Mouse (Mus musculus): ENCODE results near the gene Tnfrsf18. TPM values are rescaled to one million over a fixed set of nuclear protein-coding genes. Genes with fewer than 3 reads are reported as not detected.

Gene Tnfrsf18
- polyA plus RNA-seq, 1 experiment from 2014 or later, result 1.4 TPM

GRCm38 (mm10) chr4:156044754-156045153 is 18.8 kb downstream of the Tnfrsf18 start:
- WGBS, result 80% methylated on average over 5 of the region's 5 CpGs
- Histone ChIP-seq H3K4me2 (ENCODE audit: low read length) (no peak overlapping the region), H3K36me3 (ENCODE audit: control insufficient read depth, insufficient read depth, low read length) (no peaks in the 10 kb centered on the region)

DNA sequence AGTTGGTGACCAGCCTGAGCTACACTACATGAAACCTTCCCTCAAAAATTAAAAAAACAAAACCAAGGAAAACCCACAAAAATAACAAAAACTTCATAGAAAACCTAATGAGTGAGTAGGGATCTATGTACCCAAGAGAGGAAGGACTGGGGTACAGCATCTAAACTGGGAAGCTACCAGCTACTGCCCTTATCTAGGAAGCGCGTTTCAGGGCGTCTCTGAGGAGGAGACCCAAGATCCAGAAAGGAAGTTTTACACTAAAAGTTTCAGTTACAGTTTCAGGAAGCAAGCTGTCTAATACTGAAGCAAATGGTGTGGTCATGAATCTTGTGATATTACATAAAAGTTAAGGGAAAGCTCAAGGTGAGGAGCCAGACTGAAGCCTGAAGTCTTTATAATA is 23.8 kb downstream of the Tnfrsf18 start:
- WGBS, result 82% methylated on average over 3 of the region's 3 CpGs
- Histone ChIP-seq H3K9me3 (ENCODE audit: control insufficient read depth, low read length) (no peaks in the 10 kb centered on the region), H3K27ac (replicated peaks; ENCODE audit: low read depth, low read length) (no peak overlapping the region), H3K4me1 (ENCODE audit: control insufficient read depth, insufficient read depth, low read length) (no peaks in the 10 kb centered on the region), H3K4me2 (ENCODE audit: low read length) (no peak overlapping the region), H3K4me3 (replicated peaks; ENCODE audit: low read depth, low read length) (no peak overlapping the region), H3K36me3 (ENCODE audit: control insufficient read depth, insufficient read depth, low read length) (no peaks in the 10 kb centered on the region), H3K9ac (replicated peaks; ENCODE audit: low read length) (no peak overlapping the region), H3K27me3 (ENCODE audit: control insufficient read depth, insufficient read depth, low read length) (no peaks in the 10 kb centered on the region)
- DNase-seq (no peak), ATAC-seq (ENCODE audit: low FRiP score, low TSS enrichment) (no peak)

More at GRCm38 (mm10) chr4:156044754-156045153, 18.8 kb downstream of the Tnfrsf18 start:
- H3K9ac ChIP-seq (replicated peaks; ENCODE audit: low read length), result no peak overlapping the region
- no peaks in the 10 kb centered on the region for H3K9me3 ChIP-seq (ENCODE audit: control insufficient read depth, low read length)
- no peak for DNase-seq
- H3K4me3 ChIP-seq (replicated peaks; ENCODE audit: low read depth, low read length), result no peak overlapping the region
- H3K4me1 ChIP-seq (ENCODE audit: control insufficient read depth, insufficient read depth, low read length), result no peaks in the 10 kb centered on the region
- H3K27me3 ChIP-seq (ENCODE audit: control insufficient read depth, insufficient read depth, low read length), result no peaks in the 10 kb centered on the region
- ATAC-seq (ENCODE audit: low FRiP score, low TSS enrichment), result no peak
- no peak overlapping the region for H3K27ac ChIP-seq (replicated peaks; ENCODE audit: low read depth, low read length)

DNA sequence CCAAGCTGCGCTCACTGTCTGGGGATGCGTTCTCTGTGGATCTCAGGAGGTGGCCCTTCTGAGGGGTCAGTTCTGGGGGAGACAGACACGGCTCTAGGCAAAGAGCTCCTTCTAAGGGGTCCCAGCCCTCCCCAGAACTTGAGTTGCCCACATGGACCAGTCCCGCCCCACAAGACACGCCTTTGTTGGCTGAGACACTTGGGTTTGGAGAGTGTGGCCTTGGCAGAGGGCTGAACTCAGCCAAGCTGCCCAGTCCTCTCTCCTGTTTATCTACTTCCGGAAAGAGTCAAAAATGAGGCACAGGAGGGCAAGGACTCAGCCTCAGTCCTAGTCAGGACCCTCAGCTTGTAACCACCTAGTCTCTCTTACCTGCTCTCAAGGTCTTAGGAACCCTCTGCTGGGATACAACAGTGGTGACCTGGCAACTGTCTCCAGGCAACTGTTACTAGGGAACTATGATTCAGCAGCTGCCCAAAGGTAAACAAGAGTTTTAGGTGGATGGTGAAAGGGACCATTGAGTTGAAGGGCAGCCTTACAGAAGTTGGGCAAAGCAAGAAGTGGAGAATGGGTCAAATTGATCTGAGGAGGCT is 24.5 kb downstream of the Tnfrsf18 start:
- DNase-seq (no peak), ATAC-seq (ENCODE audit: low FRiP score, low TSS enrichment) (no peak)
- no peak overlapping the region for H3K4me2 ChIP-seq (ENCODE audit: low read length)
- H3K27ac ChIP-seq (replicated peaks; ENCODE audit: low read depth, low read length), result no peak overlapping the region
- H3K27me3 ChIP-seq (ENCODE audit: control insufficient read depth, insufficient read depth, low read length), result no peaks in the 10 kb centered on the region
- no peaks in the 10 kb centered on the region for H3K9me3 ChIP-seq (ENCODE audit: control insufficient read depth, low read length)
- H3K36me3 ChIP-seq (ENCODE audit: control insufficient read depth, insufficient read depth, low read length), result no peaks in the 10 kb centered on the region
- 69% methylated on average over 6 of the region's 6 CpGs for WGBS
- no peak overlapping the region for H3K4me3 ChIP-seq (replicated peaks; ENCODE audit: low read depth, low read length)
- H3K9ac ChIP-seq (replicated peaks; ENCODE audit: low read length), result no peak overlapping the region
- H3K4me1 ChIP-seq (ENCODE audit: control insufficient read depth, insufficient read depth, low read length), result no peaks in the 10 kb centered on the region

DNA sequence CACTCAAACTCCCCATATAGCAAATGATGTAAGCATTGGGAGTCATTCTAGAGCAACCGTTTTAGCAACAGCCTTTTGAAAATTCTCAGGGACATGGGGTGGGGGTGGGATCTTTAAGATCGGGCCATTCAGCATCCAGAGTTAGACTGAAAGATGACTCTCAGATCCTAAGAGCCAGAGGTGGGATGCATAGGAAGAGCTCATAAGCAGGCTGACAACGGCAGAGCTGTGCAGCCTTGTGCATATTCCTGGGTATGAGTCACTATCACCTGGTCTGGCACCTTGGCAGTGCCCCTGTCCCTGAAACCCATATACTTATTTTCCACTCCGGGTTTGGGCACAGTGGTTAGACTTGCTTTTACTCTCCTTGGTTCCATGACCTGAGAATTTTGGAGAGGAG is 27.1 kb downstream of the Tnfrsf18 start:
- H3K36me3 ChIP-seq (ENCODE audit: control insufficient read depth, insufficient read depth, low read length), result no peaks in the 10 kb centered on the region
- WGBS, result 83% methylated on average over 4 of the region's 4 CpGs
- no peak overlapping the region for H3K27ac ChIP-seq (replicated peaks; ENCODE audit: low read depth, low read length)
- no peaks in the 10 kb centered on the region for H3K4me1 ChIP-seq (ENCODE audit: control insufficient read depth, insufficient read depth, low read length)
- no peaks in the 10 kb centered on the region for H3K27me3 ChIP-seq (ENCODE audit: control insufficient read depth, insufficient read depth, low read length)
- H3K4me2 ChIP-seq (ENCODE audit: low read length), result no peak overlapping the region
- ATAC-seq (ENCODE audit: low FRiP score, low TSS enrichment) (no peak), DNase-seq (no peak)
- H3K4me3 ChIP-seq (replicated peaks; ENCODE audit: low read depth, low read length), result no peak overlapping the region
- no peaks in the 10 kb centered on the region for H3K9me3 ChIP-seq (ENCODE audit: control insufficient read depth, low read length)
- H3K9ac ChIP-seq (replicated peaks; ENCODE audit: low read length), result no peak overlapping the region

- ATAC-seq (ENCODE audit: low FRiP score, low TSS enrichment) (no peak), DNase-seq (no peak)
- Histone ChIP-seq H3K4me2 (ENCODE audit: low read length) (no peak overlapping the region), H3K9ac (replicated peaks; ENCODE audit: low read length) (no peak overlapping the region), H3K4me3 (replicated peaks; ENCODE audit: low read depth, low read length) (no peak overlapping the region), H3K36me3 (ENCODE audit: control insufficient read depth, insufficient read depth, low read length) (no peaks in the 10 kb centered on the region), H3K9me3 (ENCODE audit: control insufficient read depth, low read length) (no peaks in the 10 kb centered on the region), H3K4me1 (ENCODE audit: control insufficient read depth, insufficient read depth, low read length) (no peaks in the 10 kb centered on the region), H3K27me3 (ENCODE audit: control insufficient read depth, insufficient read depth, low read length) (no peaks in the 10 kb centered on the region), H3K27ac (replicated peaks; ENCODE audit: low read depth, low read length) (no peak overlapping the region)
- WGBS, result 88% methylated on average over 4 of the region's 4 CpGs
These were observed 28.2 kb downstream of the Tnfrsf18 start for GRCm38 (mm10) chr4:156054130-156054529.

DNA sequence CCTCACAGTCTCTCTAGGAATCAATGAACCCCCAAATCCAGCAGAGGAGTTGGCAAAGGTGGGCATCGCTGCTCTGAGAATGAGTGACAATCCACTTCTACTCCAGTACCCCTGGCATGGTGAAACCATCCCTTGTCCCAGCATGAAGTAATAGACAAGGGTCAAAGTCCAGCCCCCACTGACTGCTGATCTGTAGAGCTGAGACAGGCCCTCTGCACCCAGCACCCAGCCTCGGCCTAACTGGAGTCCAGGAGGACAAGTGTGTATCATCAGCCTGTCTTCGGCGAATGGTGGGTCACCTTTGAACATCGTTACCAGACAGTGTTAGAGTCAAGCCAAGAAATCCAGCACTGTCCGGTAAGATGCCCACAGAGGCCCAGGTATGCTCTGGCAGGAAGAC is 28.6 kb downstream of the Tnfrsf18 start:
- Histone ChIP-seq H3K9ac (replicated peaks; ENCODE audit: low read length) (no peak overlapping the region), H3K4me1 (ENCODE audit: control insufficient read depth, insufficient read depth, low read length) (no peaks in the 10 kb centered on the region), H3K4me3 (replicated peaks; ENCODE audit: low read depth, low read length) (no peak overlapping the region), H3K27ac (replicated peaks; ENCODE audit: low read depth, low read length) (no peak overlapping the region), H3K9me3 (ENCODE audit: control insufficient read depth, low read length) (no peaks in the 10 kb centered on the region), H3K4me2 (ENCODE audit: low read length) (no peak overlapping the region), H3K36me3 (ENCODE audit: control insufficient read depth, insufficient read depth, low read length) (no peaks in the 10 kb centered on the region), H3K27me3 (ENCODE audit: control insufficient read depth, insufficient read depth, low read length) (no peaks in the 10 kb centered on the region)
- 97% methylated on average over 6 of the region's 6 CpGs for WGBS
- ATAC-seq (ENCODE audit: low FRiP score, low TSS enrichment) (no peak), DNase-seq (no peak)

GRCm38 (mm10) chr4:156055173-156055572 is 29.2 kb downstream of the Tnfrsf18 start:
- WGBS, result 82% methylated on average over 5 of the region's 5 CpGs
- H3K4me3 ChIP-seq (replicated peaks; ENCODE audit: low read depth, low read length), result no peak overlapping the region
- no peak overlapping the region for H3K27ac ChIP-seq (replicated peaks; ENCODE audit: low read depth, low read length)
- H3K9me3 ChIP-seq (ENCODE audit: control insufficient read depth, low read length), result no peaks in the 10 kb centered on the region
- H3K36me3 ChIP-seq (ENCODE audit: control insufficient read depth, insufficient read depth, low read length), result no peaks in the 10 kb centered on the region
- ATAC-seq (ENCODE audit: low FRiP score, low TSS enrichment) (no peak), DNase-seq (no peak)
- H3K27me3 ChIP-seq (ENCODE audit: control insufficient read depth, insufficient read depth, low read length), result no peaks in the 10 kb centered on the region
- H3K9ac ChIP-seq (replicated peaks; ENCODE audit: low read length), result no peak overlapping the region
- no peak overlapping the region for H3K4me2 ChIP-seq (ENCODE audit: low read length)
- H3K4me1 ChIP-seq (ENCODE audit: control insufficient read depth, insufficient read depth, low read length), result no peaks in the 10 kb centered on the region

GRCm38 (mm10) chr4:156057702-156058101 is 31.7 kb downstream of the Tnfrsf18 start:
- H3K4me2 ChIP-seq (ENCODE audit: low read length), result no peak overlapping the region
- ATAC-seq (ENCODE audit: low FRiP score, low TSS enrichment), result no peak
- no peaks in the 10 kb centered on the region for H3K9me3 ChIP-seq (ENCODE audit: control insufficient read depth, low read length)
- H3K4me3 ChIP-seq (replicated peaks; ENCODE audit: low read depth, low read length), result no peak overlapping the region
- H3K9ac ChIP-seq (replicated peaks; ENCODE audit: low read length), result no peak overlapping the region
- no peak overlapping the region for H3K27ac ChIP-seq (replicated peaks; ENCODE audit: low read depth, low read length)
- no peak for DNase-seq
- no peaks in the 10 kb centered on the region for H3K36me3 ChIP-seq (ENCODE audit: control insufficient read depth, insufficient read depth, low read length)
- no peaks in the 10 kb centered on the region for H3K4me1 ChIP-seq (ENCODE audit: control insufficient read depth, insufficient read depth, low read length)
- H3K27me3 ChIP-seq (ENCODE audit: control insufficient read depth, insufficient read depth, low read length), result no peaks in the 10 kb centered on the region
- WGBS, result 75% methylated on average over 10 of the region's 10 CpGs

GRCm38 (mm10) chr4:156058826-156059225 is 32.9 kb downstream of the Tnfrsf18 start:
- Histone ChIP-seq H3K27ac (replicated peaks; ENCODE audit: low read depth, low read length) (no peak overlapping the region), H3K36me3 (ENCODE audit: control insufficient read depth, insufficient read depth, low read length) (no peaks in the 10 kb centered on the region), H3K9ac (replicated peaks; ENCODE audit: low read length) (no peak overlapping the region), H3K4me2 (ENCODE audit: low read length) (no peak overlapping the region), H3K9me3 (ENCODE audit: control insufficient read depth, low read length) (no peaks in the 10 kb centered on the region), H3K4me3 (replicated peaks; ENCODE audit: low read depth, low read length) (no peak overlapping the region), H3K27me3 (ENCODE audit: control insufficient read depth, insufficient read depth, low read length) (no peaks in the 10 kb centered on the region), H3K4me1 (ENCODE audit: control insufficient read depth, insufficient read depth, low read length) (peaks cover 2% of the 10 kb centered on the region; the same call in 1 of the 2 replicates)
- WGBS, result 81% methylated on average over 9 of the region's 9 CpGs
- no peak for ATAC-seq (ENCODE audit: low FRiP score, low TSS enrichment)
- DNase-seq, result no peak

Data from midbrain, embryonic 14.5 days (tissue).